Mouse (Mus musculus): ENCODE measurements at regions not wholly inside any gene's neighbourhood (a gene's known extent, or its start where the extent isn't known, plus 50 kb on each side); places are given as distances from the start of the nearest gene placed in this dataset.

- DNase-seq (ENCODE audit: low read depth, low spot score) = no peak
Observed at GRCm38 (mm10) chr7:52399513-52399912, 384.0 kb upstream of the 1700015G11Rik start.

- DNase-seq (ENCODE audit: low read depth, low spot score) = peak; percentile 48
Observed at GRCm38 (mm10) chr7:52391793-52392192, 376.3 kb upstream of the 1700015G11Rik start.

Data from R1 (cell line).